Mouse (Mus musculus): ENCODE data around the gene Zfp873. TPM values are rescaled to one million over a fixed set of nuclear protein-coding genes. Genes with fewer than 3 reads are reported as not detected.
A peak's percentile ranks its signal among the peaks of the same experiment; 100 is the strongest.
"Not testable (repeated sequence)": the region's sequence is repeated elsewhere in the genome, so short reads cannot be mapped to it uniquely, and the experiment has no call there.

The Zfp873 gene
- polyA plus RNA-seq (2015; fragmentation: Nextera tagmentation; extraction: Ambion mirVana) = 16.9 and 17.6 TPM in 2 replicates

DNA sequence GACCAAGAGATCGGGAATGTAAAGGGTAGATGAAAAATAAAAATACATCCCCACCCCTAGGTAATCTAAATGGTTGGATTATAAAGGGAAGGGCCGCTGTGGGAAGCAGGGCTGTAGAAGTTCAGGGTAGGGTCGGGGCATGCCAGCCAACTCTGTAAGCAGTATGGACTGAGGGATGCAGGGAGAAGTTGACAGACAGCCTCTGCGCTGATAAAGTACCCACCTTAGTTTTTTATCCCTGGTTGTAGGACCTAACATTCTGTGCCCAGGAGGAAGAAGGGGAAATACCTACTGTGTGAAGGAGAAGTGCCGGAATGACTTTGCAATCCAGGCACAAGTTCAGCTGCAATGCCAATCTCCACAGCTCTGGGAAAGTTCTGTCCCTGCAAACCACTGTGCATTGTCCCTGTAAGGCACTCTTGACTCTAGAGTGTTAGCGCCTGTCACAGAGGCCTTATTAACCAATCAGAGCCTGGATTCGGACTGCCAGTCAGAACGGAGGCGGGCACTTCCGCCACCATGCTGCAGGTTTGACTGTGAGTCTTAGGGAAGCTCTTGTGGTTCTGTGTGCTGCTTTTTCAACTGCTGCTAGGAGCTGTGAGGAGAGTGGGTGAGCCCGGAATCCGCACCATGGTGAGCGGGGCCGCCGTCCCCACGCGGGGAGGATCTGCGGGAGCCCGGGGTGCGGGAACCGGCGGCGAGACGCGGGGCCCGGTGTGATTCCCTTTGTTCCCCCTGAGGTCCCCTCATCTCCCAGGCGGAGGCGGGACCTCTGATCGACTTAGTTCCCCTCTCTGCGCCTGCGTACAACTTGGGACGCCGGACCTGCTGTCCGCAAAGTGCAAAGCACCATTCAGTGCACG is at the start of gene Zfp873:
Gene Zfp873 (plus strand): TSS at position 527 of the 863 bp plus-strand sequence.
- peak; percentile 100 for ATAC-seq (ENCODE audit: low FRiP score, low TSS enrichment)
- 10% methylated on average over 35 of the region's 35 CpGs for WGBS

DNA sequence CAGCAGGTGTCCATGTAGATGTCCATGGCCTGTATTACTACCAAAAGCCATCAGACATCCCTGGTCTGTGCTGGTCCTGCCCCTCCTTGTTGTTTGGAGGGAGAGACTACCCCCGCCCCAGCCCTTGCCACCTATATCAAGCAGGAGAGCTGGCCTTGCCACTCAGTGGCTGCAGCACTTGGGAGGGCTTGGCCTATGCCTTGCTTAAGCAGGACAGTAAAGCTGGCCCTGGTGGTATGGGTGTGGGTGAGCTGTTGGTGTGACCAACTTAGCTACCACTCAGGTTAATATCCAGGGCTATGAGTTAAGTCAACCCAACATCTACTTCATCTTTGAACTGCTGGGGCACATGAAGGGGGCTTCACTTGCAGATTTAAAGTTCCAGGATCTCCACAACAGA is 44.7 kb upstream of the Zfp873 start:
- H3K4me1 ChIP-seq (ENCODE audit: insufficient read depth, low read length); ATAC-seq (ENCODE audit: low FRiP score, low TSS enrichment); H3K4me2 ChIP-seq (replicated peaks; ENCODE audit: low read depth, low read length); H3K27ac ChIP-seq (ENCODE audit: low read length); H3K9ac ChIP-seq (replicated peaks; ENCODE audit: low read length); H3K27me3 ChIP-seq (ENCODE audit: insufficient read depth, low read length); H3K4me3 ChIP-seq (ENCODE audit: low read length): not testable (repeated sequence)
- Histone ChIP-seq H3K36me3 (ENCODE audit: insufficient read depth, low read length) (peaks cover 19% of the 10 kb centered on the region), H3K9me3 (ENCODE audit: low read length) (peaks cover 39% of the 10 kb centered on the region)
- 93% methylated on average over 1 of the region's 1 CpGs for WGBS

More for the DNA sequence above, at the start of gene Zfp873:
- peak within 1 kb of the TSS; percentile 95 for H3K27ac ChIP-seq (ENCODE audit: low read length)
- peaks cover 25% of the 10 kb centered on the region for H3K36me3 ChIP-seq (ENCODE audit: insufficient read depth, low read length)
- peak within 1 kb of the TSS; percentile 72 for H3K4me3 ChIP-seq (ENCODE audit: low read length)
- peaks cover 49% of the 10 kb centered on the region for H3K9me3 ChIP-seq (ENCODE audit: low read length)
- H3K27me3 ChIP-seq (ENCODE audit: insufficient read depth, low read length) = no peaks in the 10 kb centered on the region
- H3K9ac ChIP-seq (replicated peaks; ENCODE audit: low read length) = peak within 1 kb of the TSS; percentile 96
- H3K4me1 ChIP-seq (ENCODE audit: insufficient read depth, low read length) = no peaks in the 10 kb centered on the region
- H3K4me2 ChIP-seq (replicated peaks; ENCODE audit: low read depth, low read length) = peak within 1 kb of the TSS; percentile 60

DNA sequence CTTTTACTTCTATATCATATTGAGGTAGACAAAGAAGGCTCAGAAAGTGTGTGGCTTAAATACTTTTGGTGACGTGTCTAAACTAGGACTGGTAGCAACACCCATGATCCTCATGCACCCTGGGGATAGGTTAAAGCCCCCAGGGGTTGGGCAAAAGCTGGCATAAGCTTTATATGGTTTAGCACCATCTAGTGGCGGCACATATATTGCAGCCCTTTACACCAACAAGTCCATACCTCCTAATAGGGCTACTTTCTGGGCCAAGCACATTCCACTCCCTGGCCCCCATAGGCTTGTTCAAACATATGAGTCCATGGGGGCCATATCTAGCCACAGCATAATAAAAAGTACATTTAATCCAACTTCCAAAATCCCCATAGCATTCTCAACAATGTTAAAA is 43.1 kb upstream of the Zfp873 start:
- 36% methylated on average over 1 of the region's 2 CpGs for WGBS
- not testable (repeated sequence) for H3K4me3 ChIP-seq (ENCODE audit: low read length); H3K4me2 ChIP-seq (replicated peaks; ENCODE audit: low read depth, low read length); H3K27me3 ChIP-seq (ENCODE audit: insufficient read depth, low read length); H3K9ac ChIP-seq (replicated peaks; ENCODE audit: low read length); H3K4me1 ChIP-seq (ENCODE audit: insufficient read depth, low read length); ATAC-seq (ENCODE audit: low FRiP score, low TSS enrichment); H3K27ac ChIP-seq (ENCODE audit: low read length)
- peaks cover 39% of the 10 kb centered on the region for H3K9me3 ChIP-seq (ENCODE audit: low read length)
- peaks cover 29% of the 10 kb centered on the region for H3K36me3 ChIP-seq (ENCODE audit: insufficient read depth, low read length)

DNA sequence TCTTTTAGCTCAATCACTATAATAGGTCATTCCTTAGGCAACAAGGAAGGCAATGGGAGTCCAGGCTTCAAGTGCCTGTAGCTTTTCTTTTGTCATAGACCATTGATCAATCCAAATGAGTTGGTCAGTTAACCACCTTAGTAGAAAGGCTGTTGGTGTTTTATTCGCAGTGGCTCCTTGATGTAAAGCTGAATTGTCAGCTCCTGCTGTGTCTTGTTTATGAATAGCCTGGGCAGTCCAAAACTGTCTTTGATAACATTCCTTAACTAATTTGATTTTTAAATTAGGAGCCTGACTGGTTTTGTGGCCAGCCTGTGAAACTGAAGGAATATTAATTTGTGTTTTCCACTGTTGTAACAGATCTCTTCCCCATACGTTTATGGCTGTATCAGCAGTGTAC is 5.7 kb upstream of the Zfp873 start:
- Histone ChIP-seq H3K36me3 (ENCODE audit: insufficient read depth, low read length) (no peaks in the 10 kb centered on the region), H3K4me1 (ENCODE audit: insufficient read depth, low read length) (no peaks in the 10 kb centered on the region), H3K27me3 (ENCODE audit: insufficient read depth, low read length) (no peaks in the 10 kb centered on the region), H3K9ac (replicated peaks; ENCODE audit: low read length) (no peak overlapping the region), H3K27ac (ENCODE audit: low read length) (no peak overlapping the region), H3K4me3 (ENCODE audit: low read length) (no peak overlapping the region), H3K4me2 (replicated peaks; ENCODE audit: low read depth, low read length) (no peak overlapping the region), H3K9me3 (ENCODE audit: low read length) (peaks cover 11% of the 10 kb centered on the region)
- WGBS = 76% methylated on average over 2 of the region's 2 CpGs
- no peak for ATAC-seq (ENCODE audit: low FRiP score, low TSS enrichment)

DNA sequence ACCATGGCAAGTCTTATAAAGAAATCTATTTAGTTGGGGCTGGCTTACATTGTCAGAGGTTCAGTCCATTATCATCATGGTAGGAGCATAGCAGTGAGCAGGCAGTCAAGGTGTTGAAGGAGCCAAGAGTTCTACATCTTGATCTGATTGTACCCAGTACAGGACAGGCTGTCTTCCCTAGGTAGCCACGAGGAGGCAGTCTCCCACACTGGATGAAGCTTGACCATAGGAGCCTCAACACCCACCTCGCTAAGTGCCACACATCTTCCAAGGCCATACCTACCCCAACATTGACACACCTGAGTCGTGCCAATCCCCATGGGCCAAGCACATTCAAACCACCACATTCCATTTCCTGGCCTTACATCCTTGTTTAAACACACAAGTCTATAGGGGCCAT is 1.3 kb upstream of the Zfp873 start:
- H3K4me2 ChIP-seq (replicated peaks; ENCODE audit: low read depth, low read length) = no peak overlapping the region
- peaks cover 13% of the 10 kb centered on the region for H3K36me3 ChIP-seq (ENCODE audit: insufficient read depth, low read length)
- no peaks in the 10 kb centered on the region for H3K27me3 ChIP-seq (ENCODE audit: insufficient read depth, low read length)
- no peak overlapping the region for H3K27ac ChIP-seq (ENCODE audit: low read length)
- H3K4me3 ChIP-seq (ENCODE audit: low read length) = no peak overlapping the region
- no peak for ATAC-seq (ENCODE audit: low FRiP score, low TSS enrichment)
- H3K9me3 ChIP-seq (ENCODE audit: low read length) = peaks cover 37% of the 10 kb centered on the region
- H3K9ac ChIP-seq (replicated peaks; ENCODE audit: low read length) = no peak overlapping the region
- no peaks in the 10 kb centered on the region for H3K4me1 ChIP-seq (ENCODE audit: insufficient read depth, low read length)
- 91% methylated on average over 3 of the region's 3 CpGs for WGBS

DNA sequence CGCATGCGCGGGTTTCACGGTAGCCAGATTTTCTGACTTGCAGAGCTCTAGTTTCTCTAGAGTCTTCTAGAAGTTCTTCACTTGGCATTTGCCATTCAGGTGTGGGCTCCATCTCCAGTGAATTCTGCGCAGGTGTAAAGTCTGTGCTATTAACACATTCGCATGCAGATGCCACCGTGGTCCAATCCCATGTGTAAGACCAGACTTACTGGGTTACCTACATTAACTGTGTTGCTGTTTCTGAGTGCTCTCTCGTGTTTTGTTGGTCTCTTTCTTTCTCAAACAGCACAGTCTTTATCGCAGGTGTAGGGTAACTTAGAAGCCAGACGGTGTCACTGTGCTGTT is 509 bp downstream of the Zfp873 start:
- H3K4me1 ChIP-seq (ENCODE audit: insufficient read depth, low read length); H3K27me3 ChIP-seq (ENCODE audit: insufficient read depth, low read length): not testable (repeated sequence)
- peak; percentile 24 for ATAC-seq (ENCODE audit: low FRiP score, low TSS enrichment)
- WGBS = 32% methylated on average over 10 of the region's 10 CpGs
- H3K9me3 ChIP-seq (ENCODE audit: low read length) = peaks cover 55% of the 10 kb centered on the region
- H3K4me3 ChIP-seq (ENCODE audit: low read length) = peak overlapping the region; percentile 72
- peak overlapping the region; percentile 95 for H3K27ac ChIP-seq (ENCODE audit: low read length)
- H3K4me2 ChIP-seq (replicated peaks; ENCODE audit: low read depth, low read length) = peak overlapping the region; percentile 60
- H3K36me3 ChIP-seq (ENCODE audit: insufficient read depth, low read length) = peaks cover 30% of the 10 kb centered on the region
- peak overlapping the region; percentile 96 for H3K9ac ChIP-seq (replicated peaks; ENCODE audit: low read length)

DNA sequence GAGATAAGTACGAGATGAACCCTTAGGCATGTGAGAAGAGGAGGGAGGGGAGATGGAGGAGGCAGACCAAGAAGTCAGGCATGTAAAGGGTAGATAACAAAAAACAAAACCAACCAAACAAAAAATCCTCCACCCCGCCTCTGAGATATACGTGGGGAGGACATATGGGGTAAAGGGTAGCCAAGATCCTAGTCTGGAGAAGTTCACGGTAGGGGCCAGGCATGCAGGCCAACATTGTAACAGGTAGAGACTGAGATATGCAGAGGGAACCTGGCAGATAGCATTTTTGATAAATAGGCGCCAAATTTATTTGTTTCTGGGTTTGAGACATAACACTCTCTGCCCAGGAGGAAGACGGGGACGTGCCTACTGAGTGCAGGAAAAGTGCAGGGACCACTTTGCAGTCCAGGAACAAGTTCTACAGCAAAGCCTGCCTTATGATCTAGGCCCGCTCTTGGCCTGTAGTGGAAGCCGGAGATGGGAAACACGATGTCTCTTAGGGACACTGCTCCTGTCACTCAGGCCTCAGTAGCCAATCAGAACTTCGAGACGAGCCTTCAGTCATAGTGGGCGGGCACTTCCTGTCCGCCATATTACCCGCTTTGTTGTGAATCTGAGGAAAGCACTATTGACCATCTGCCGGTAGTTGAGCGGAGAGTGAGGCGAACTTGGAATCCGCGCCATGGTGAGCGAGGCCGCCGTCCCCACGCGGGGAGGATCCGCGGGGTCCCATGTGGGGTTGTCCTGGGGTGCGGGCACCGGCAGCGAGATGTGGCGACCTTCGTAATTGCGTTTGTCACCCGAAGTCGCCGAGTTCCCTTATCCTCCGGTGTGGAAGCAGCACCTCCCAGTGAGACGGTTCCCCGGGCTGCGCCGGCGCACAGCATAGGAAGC is 35.1 kb downstream of the Zfp873 start, which contains the start of gene BC024063:
Gene BC024063 (plus strand): TSS at position 626 of the 894 bp plus-strand sequence.
- Histone ChIP-seq H3K9ac (replicated peaks; ENCODE audit: low read length) (peak within 1 kb of the TSS; percentile 69), H3K9me3 (ENCODE audit: low read length) (peaks cover 11% of the 10 kb centered on the region), H3K27ac (ENCODE audit: low read length) (peak within 1 kb of the TSS; percentile 68; the same call in 1 of the 2 replicates), H3K4me3 (ENCODE audit: low read length) (peak within 1 kb of the TSS; percentile 57), H3K4me2 (replicated peaks; ENCODE audit: low read depth, low read length) (peak within 1 kb of the TSS; percentile 51)
- peak; percentile 99 for ATAC-seq (ENCODE audit: low FRiP score, low TSS enrichment)
- H3K4me1 ChIP-seq (ENCODE audit: insufficient read depth, low read length); H3K27me3 ChIP-seq (ENCODE audit: insufficient read depth, low read length); H3K36me3 ChIP-seq (ENCODE audit: insufficient read depth, low read length): not testable (repeated sequence)
- 19% methylated on average over 42 of the region's 42 CpGs for WGBS

DNA sequence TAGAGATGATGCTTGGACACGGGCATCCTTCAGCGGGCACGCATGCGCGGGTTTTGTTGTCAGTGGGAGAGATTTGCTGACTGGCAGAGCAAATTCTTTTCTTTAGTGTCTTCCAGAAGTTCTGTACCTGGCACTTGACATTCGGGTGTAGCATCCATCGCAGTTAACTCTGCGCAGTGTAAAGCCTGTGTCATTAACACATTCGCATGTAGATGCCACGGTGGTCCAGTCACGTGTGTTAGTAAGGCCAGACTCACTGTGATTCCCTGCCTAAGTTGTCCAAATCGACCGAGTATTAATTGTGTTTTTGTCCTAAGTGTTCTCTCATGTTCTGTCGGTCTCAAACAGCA is 35.7 kb downstream of the Zfp873 start:
- Histone ChIP-seq H3K9me3 (ENCODE audit: low read length) (peaks cover 11% of the 10 kb centered on the region), H3K9ac (replicated peaks; ENCODE audit: low read length) (peak overlapping the region; percentile 69), H3K4me2 (replicated peaks; ENCODE audit: low read depth, low read length) (peak overlapping the region; percentile 51), H3K4me3 (ENCODE audit: low read length) (peak overlapping the region; percentile 57)
- H3K4me1 ChIP-seq (ENCODE audit: insufficient read depth, low read length); H3K36me3 ChIP-seq (ENCODE audit: insufficient read depth, low read length); H3K27me3 ChIP-seq (ENCODE audit: insufficient read depth, low read length); H3K27ac ChIP-seq (ENCODE audit: low read length): not testable (repeated sequence)
- 0 out of 2 replicates have a peak, but pooled peaks have one; percentile 17 for ATAC-seq (ENCODE audit: low FRiP score, low TSS enrichment)
- 16% methylated on average over 14 of the region's 14 CpGs for WGBS

Measured in kidney, embryonic 16.5 days (tissue).